Mouse (Mus musculus) forebrain, embryonic 15.5 days (tissue): ENCODE measurements around the gene Rgmb. TPM values are rescaled to one million over a fixed set of nuclear protein-coding genes. Genes with fewer than 3 reads are reported as not detected.

Experiments
- ATAC-seq: fragments of 200-750 bp; cut with Nextera tagmentation; replicated peaks from 2 replicates; pipeline ENCODE4 v1.8.0; 2017; ENCODE audit warnings: mild to moderate bottlenecking, moderate TSS enrichment, moderate library complexity
- H3K27ac ChIP-seq: fragments of 300-500 bp; sonication (generic); replicated peaks from 2 replicates; pipeline ENCODE4 v1.5.1; 2015; ENCODE audit warnings: mild to moderate bottlenecking, inconsistent platforms
- H3K27me3 ChIP-seq: fragments of 300-500 bp; sonication (generic); 2 replicates; pipeline ENCODE4 v1.6.1; 2015; ENCODE audit warnings: inconsistent platforms
- H3K36me3 ChIP-seq: fragments of 300-500 bp; sonication (generic); 2 replicates; pipeline ENCODE4 v1.6.1; 2015; ENCODE audit warnings: mild to moderate bottlenecking, inconsistent platforms
- H3K4me1 ChIP-seq: fragments of 300-500 bp; sonication (generic); 2 replicates; pipeline ENCODE4 v1.6.1; 2015; ENCODE audit warnings: inconsistent platforms
- H3K4me2 ChIP-seq: fragments of 300-500 bp; sonication (generic); replicated peaks from 2 replicates; pipeline ENCODE4 v1.6.1; 2015; ENCODE audit warnings: mild to moderate bottlenecking, inconsistent platforms
- H3K4me3 ChIP-seq: fragments of 300-500 bp; sonication (generic); 2 replicates; pipeline ENCODE4 v1.5.1; 2015; ENCODE audit warnings: mild to moderate bottlenecking, inconsistent platforms
- H3K9ac ChIP-seq: fragments of 300-500 bp; sonication (generic); replicated peaks from 2 replicates; pipeline ENCODE4 v1.6.1; 2015; ENCODE audit warnings: mild to moderate bottlenecking, inconsistent platforms
- H3K9me3 ChIP-seq: fragments of 300-500 bp; sonication (generic); 2 replicates; pipeline ENCODE4 v1.6.1; 2016; ENCODE audit warnings: inconsistent platforms
- WGBS: fragments of 180-500 bp; shearing (Covaris S2); methylation state at CpG from one replicate; pipeline ENCODE4 v1.1.7; 2015; ENCODE audit warnings: mixed read lengths; 5-methylcytosine and 5-hydroxymethylcytosine counted together
- polyA plus RNA-seq: library from polyadenylated mRNA; unstranded; fragments of >200 nt; fragmentation: Nextera tagmentation; extraction: Ambion mirVana; gene quantifications from 2 replicates; pipeline ENCODE4 v1.2.1, GENCODE M21; 2015

The Rgmb gene
- polyA plus RNA-seq, 1 experiment from 2014 or later: 51.9 TPM

- Histone ChIP-seq H3K36me3 (peaks cover 10% of the 10 kb centered on the region), H3K9ac (no peak overlapping the region), H3K4me3 (no peak overlapping the region), H3K9me3 (no peaks in the 10 kb centered on the region), H3K27ac (no peak overlapping the region), H3K4me1 (peaks cover 41% of the 10 kb centered on the region), H3K4me2 (no peak overlapping the region), H3K27me3 (no peaks in the 10 kb centered on the region)
- WGBS: 34% methylated on average over 4 of the region's 4 CpGs
- no peak for ATAC-seq
These were observed 22.8 kb downstream of the Rgmb start for GRCm38 (mm10) chr17:15808015-15808414.

- H3K4me3 ChIP-seq: no peak overlapping the region
- ATAC-seq: peak; percentile 26; the same call in 1 of the 2 replicates
- H3K9me3 ChIP-seq: no peaks in the 10 kb centered on the region
- peaks cover 12% of the 10 kb centered on the region for H3K36me3 ChIP-seq
- no peak overlapping the region for H3K9ac ChIP-seq
- H3K27me3 ChIP-seq: no peaks in the 10 kb centered on the region
- WGBS: 88% methylated on average over 23 of the region's 23 CpGs
- H3K4me2 ChIP-seq: no peak overlapping the region
- H3K27ac ChIP-seq: no peak overlapping the region
- H3K4me1 ChIP-seq: peaks cover 36% of the 10 kb centered on the region
These were observed 23.4 kb downstream of the Rgmb start for GRCm38 (mm10) chr17:15807295-15807984.

- peaks cover 14% of the 10 kb centered on the region for H3K4me1 ChIP-seq
- no peak overlapping the region for H3K9ac ChIP-seq
- H3K9me3 ChIP-seq: no peaks in the 10 kb centered on the region
- 52% methylated on average over 15 of the region's 15 CpGs for WGBS
- no peak overlapping the region for H3K4me2 ChIP-seq
- no peak overlapping the region for H3K27ac ChIP-seq
- no peak overlapping the region for H3K4me3 ChIP-seq
- H3K36me3 ChIP-seq: peaks cover 14% of the 10 kb centered on the region
- no peaks in the 10 kb centered on the region for H3K27me3 ChIP-seq
- peak; percentile 66 for ATAC-seq
These were observed 26.6 kb downstream of the Rgmb start for GRCm38 (mm10) chr17:15804008-15804812.

- H3K27me3 ChIP-seq: no peaks in the 10 kb centered on the region
- WGBS: 82% methylated on average over 3 of the region's 3 CpGs
- no peak overlapping the region for H3K27ac ChIP-seq
- H3K4me1 ChIP-seq: no peaks in the 10 kb centered on the region
- no peak for ATAC-seq
- no peaks in the 10 kb centered on the region for H3K9me3 ChIP-seq
- H3K4me3 ChIP-seq: no peak overlapping the region
- no peak overlapping the region for H3K4me2 ChIP-seq
- peaks cover 4% of the 10 kb centered on the region; the same call in 1 of the 2 replicates for H3K36me3 ChIP-seq
- H3K9ac ChIP-seq: no peak overlapping the region
These were observed 31.5 kb downstream of the Rgmb start for GRCm38 (mm10) chr17:15799195-15799793.

- WGBS: 84% methylated on average over 8 of the region's 8 CpGs
- H3K4me3 ChIP-seq: no peak overlapping the region
- H3K27ac ChIP-seq: no peak overlapping the region
- H3K4me1 ChIP-seq: no peaks in the 10 kb centered on the region
- no peak overlapping the region for H3K9ac ChIP-seq
- no peaks in the 10 kb centered on the region for H3K36me3 ChIP-seq
- no peaks in the 10 kb centered on the region for H3K27me3 ChIP-seq
- H3K9me3 ChIP-seq: no peaks in the 10 kb centered on the region
- H3K4me2 ChIP-seq: no peak overlapping the region
- no peak for ATAC-seq
These were observed 40.1 kb downstream of the Rgmb start for GRCm38 (mm10) chr17:15790716-15791115.

- H3K27me3 ChIP-seq: no peaks in the 10 kb centered on the region
- no peak overlapping the region for H3K4me3 ChIP-seq
- no peaks in the 10 kb centered on the region for H3K36me3 ChIP-seq
- 32% methylated on average over 3 of the region's 3 CpGs for WGBS
- H3K9ac ChIP-seq: no peak overlapping the region
- H3K9me3 ChIP-seq: no peaks in the 10 kb centered on the region
- H3K27ac ChIP-seq: no peak overlapping the region
- no peak; the same call in 1 of the 2 replicates for ATAC-seq
- H3K4me2 ChIP-seq: no peak overlapping the region
- no peaks in the 10 kb centered on the region for H3K4me1 ChIP-seq
These were observed 43.8 kb downstream of the Rgmb start for GRCm38 (mm10) chr17:15787036-15787435.

- no peaks in the 10 kb centered on the region for H3K9me3 ChIP-seq
- H3K36me3 ChIP-seq: no peaks in the 10 kb centered on the region
- no peaks in the 10 kb centered on the region for H3K27me3 ChIP-seq
- H3K9ac ChIP-seq: no peak overlapping the region
- no peak overlapping the region for H3K4me2 ChIP-seq
- H3K4me3 ChIP-seq: no peak overlapping the region
- WGBS: 45% methylated on average over 6 of the region's 6 CpGs
- peak; percentile 38; the same call in 1 of the 2 replicates for ATAC-seq
- H3K27ac ChIP-seq: no peak overlapping the region
- H3K4me1 ChIP-seq: no peaks in the 10 kb centered on the region
These were observed 52.9 kb downstream of the Rgmb start for GRCm38 (mm10) chr17:15777979-15778378.

- ATAC-seq: no peak; the same call in 1 of the 2 replicates
- Histone ChIP-seq H3K36me3 (peaks cover 3% of the 10 kb centered on the region), H3K9me3 (no peaks in the 10 kb centered on the region), H3K9ac (no peak overlapping the region), H3K4me3 (no peak overlapping the region), H3K4me1 (no peaks in the 10 kb centered on the region), H3K4me2 (no peak overlapping the region), H3K27ac (no peak overlapping the region), H3K27me3 (no peaks in the 10 kb centered on the region)
- WGBS: 72% methylated on average over 5 of the region's 5 CpGs
These were observed 54.5 kb downstream of the Rgmb start for GRCm38 (mm10) chr17:15776349-15776748.

- H3K27me3 ChIP-seq: no peaks in the 10 kb centered on the region
- H3K27ac ChIP-seq: no peak overlapping the region
- H3K36me3 ChIP-seq: peaks cover 18% of the 10 kb centered on the region
- 79% methylated on average over 5 of the region's 5 CpGs for WGBS
- no peaks in the 10 kb centered on the region for H3K4me1 ChIP-seq
- H3K4me2 ChIP-seq: no peak overlapping the region
- H3K9ac ChIP-seq: no peak overlapping the region
- no peak overlapping the region for H3K4me3 ChIP-seq
- ATAC-seq: no peak
- H3K9me3 ChIP-seq: no peaks in the 10 kb centered on the region
These were observed 56.1 kb downstream of the Rgmb start for GRCm38 (mm10) chr17:15774565-15775215.

GRCm38 (mm10) chr17:15773956-15774355 is 56.9 kb downstream of the Rgmb start:
- H3K4me2 ChIP-seq: no peak overlapping the region
- H3K9me3 ChIP-seq: no peaks in the 10 kb centered on the region
- H3K4me1 ChIP-seq: no peaks in the 10 kb centered on the region
- no peak overlapping the region for H3K4me3 ChIP-seq
- peaks cover 24% of the 10 kb centered on the region for H3K36me3 ChIP-seq
- ATAC-seq: no peak
- no peaks in the 10 kb centered on the region for H3K27me3 ChIP-seq
- 81% methylated on average over 6 of the region's 6 CpGs for WGBS
- H3K9ac ChIP-seq: no peak overlapping the region
- no peak overlapping the region for H3K27ac ChIP-seq

- Histone ChIP-seq H3K27me3 (no peaks in the 10 kb centered on the region), H3K4me2 (no peak overlapping the region), H3K36me3 (peaks cover 61% of the 10 kb centered on the region), H3K4me1 (no peaks in the 10 kb centered on the region), H3K27ac (no peak overlapping the region), H3K9ac (no peak overlapping the region), H3K9me3 (no peaks in the 10 kb centered on the region), H3K4me3 (no peak overlapping the region)
- no peak for ATAC-seq
- WGBS: 82% methylated on average over 7 of the region's 7 CpGs
These were observed 61.6 kb downstream of the Rgmb start for GRCm38 (mm10) chr17:15769081-15769724.
